Mouse (Mus musculus): Measurements from ENCODE around the gene Nxph3. TPM values are rescaled to one million over a fixed set of nuclear protein-coding genes. Genes with fewer than 3 reads are reported as not detected.

The Nxph3 gene
- total and polyA plus RNA-seq, 3 experiments: 0.17 TPM; not detected in 2

DNA sequence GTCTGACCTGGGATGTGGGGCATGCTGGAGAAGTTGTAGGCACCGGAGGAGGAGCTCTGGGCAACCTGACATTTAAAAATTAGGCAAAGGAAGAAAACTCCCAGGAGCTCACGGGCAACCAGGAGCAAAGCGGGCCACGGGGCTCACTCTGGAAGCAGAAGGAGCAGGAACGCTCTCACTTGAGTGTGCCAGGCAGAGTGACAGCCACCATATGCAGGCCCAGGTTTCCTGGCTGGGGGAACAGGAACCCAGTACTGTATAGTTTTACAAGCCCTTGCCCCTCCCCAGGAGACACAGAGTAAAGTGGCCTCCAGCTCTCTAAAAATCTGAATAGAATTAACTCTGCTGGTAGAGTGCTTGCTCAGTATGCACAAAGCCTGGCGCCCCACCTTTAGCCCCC lies 2.8 kb upstream of the Nxph3 start:
- in situ Hi-C loops (cut with MboI; ENCODE audit: low pct_ligation_motif_present, low pct_unique_long_range_greater_than_20kb, low sequenced_read_pairs) (loop anchor here (5.0 kb wide), 1 partner anchor 120 kb away; no protein-coding TSS in a partner anchor), dilution Hi-C loops (cut with MboI; ENCODE audit: extremely low pct_ligation_motif_present, extremely low pct_unique_long_range_greater_than_20kb, low sequenced_read_pairs) (no loop called here)
- Histone ChIP-seq H3K4me1 (ENCODE audit: control insufficient read depth in 1 of 2, insufficient read depth in 2 of 2) (peaks cover 14 to 31% of the 10 kb centered on the region in 2 experiments), H3K27ac (ENCODE audit: insufficient read depth, low read depth) (no peak overlapping the region), H3K36me3 (replicated peaks in 1 of 2; ENCODE audit: control insufficient read depth in 1 of 2, insufficient read depth in 1 of 2, low read length in 1 of 2) (no peaks in the 10 kb centered on the region), H3K9ac (ENCODE audit: insufficient read depth, low read depth) (no peak overlapping the region), H3K4me3 (replicated peaks in 1 of 3; ENCODE audit: low read depth in 2 of 3, low read length in 2 of 3, poor library complexity in 1 of 3) (no peak overlapping the region), H3K4me2 (ENCODE audit: insufficient read depth, low read depth, poor library complexity, severe bottlenecking) (no peak overlapping the region), H3K9me3 (replicated peaks; ENCODE audit: low read length) (no peaks in the 10 kb centered on the region), H3K27me3 (replicated peaks) (peaks cover 92% of the 10 kb centered on the region), H3K79me2 (replicated peaks; ENCODE audit: control insufficient read depth, extremely low read depth, insufficient read depth, poor library complexity, severe bottlenecking) (no peaks in the 10 kb centered on the region)
- TF ChIP-seq HCFC1 (IDR thresholded peaks at IDR 0.05; ENCODE audit: low read depth, low read length) (no peak), E2F4 (IDR thresholded peaks at IDR 0.05; ENCODE audit: insufficient replicate concordance, low read depth, low read length) (no peak), POLR2AphosphoS2 (IDR thresholded peaks at IDR 0.05; ENCODE audit: low read depth, low read length) (no peak), TBP (conservative IDR thresholded peaks at IDR 0.05; ENCODE audit: low read depth, low read length) (no peak), MAFK (IDR thresholded peaks at IDR 0.05; ENCODE audit: insufficient replicate concordance, low read length) (no peak), ZC3H11A (IDR thresholded peaks at IDR 0.05; ENCODE audit: low read depth, low read length) (no peak), GABPA (IDR thresholded peaks at IDR 0.05; ENCODE audit: insufficient replicate concordance, low read depth, low read length) (no peak), CTCF (conservative IDR thresholded peaks at IDR 0.05 in 1 of 2, IDR thresholded peaks at IDR 0.05 in 1 of 2; ENCODE audit: low read depth in 2 of 2, low read length in 2 of 2) (no peak), ELF1 (IDR thresholded peaks at IDR 0.05; ENCODE audit: low read depth, low read length) (no peak), ZMIZ1 (IDR thresholded peaks at IDR 0.05; ENCODE audit: low read depth, low read length) (no peak)
- no peak for DNase-seq (ENCODE audit: extremely low read depth)

DNA sequence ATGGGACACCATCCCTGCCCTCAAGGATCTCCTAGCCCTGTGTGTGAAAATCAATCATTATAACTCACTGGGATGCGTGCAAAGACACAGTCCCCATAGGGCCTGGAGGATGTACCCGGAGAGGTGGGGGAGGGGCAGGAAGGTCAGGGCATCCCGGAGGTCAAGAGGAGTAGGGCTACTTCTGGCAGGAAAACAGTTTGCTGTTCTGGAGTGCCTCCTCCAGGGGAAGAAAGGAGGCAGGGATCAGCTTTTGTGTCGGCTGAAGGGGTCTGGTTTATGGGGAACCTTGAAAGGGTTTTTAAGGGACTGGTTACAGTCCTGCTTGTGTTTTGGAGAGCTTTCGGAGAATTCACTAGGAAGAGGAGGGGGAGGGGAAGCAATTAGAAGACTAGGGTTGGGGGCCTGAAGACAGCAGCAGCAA lies 2.1 kb upstream of the Nxph3 start:
- in situ Hi-C loops (cut with MboI; ENCODE audit: low pct_ligation_motif_present, low pct_unique_long_range_greater_than_20kb, low sequenced_read_pairs) (loop anchor here (5.0 kb wide), 1 partner anchor 119 kb away; no protein-coding TSS in a partner anchor), dilution Hi-C loops (cut with MboI; ENCODE audit: extremely low pct_ligation_motif_present, extremely low pct_unique_long_range_greater_than_20kb, low sequenced_read_pairs) (no loop called here)
- H3K4me1 ChIP-seq (ENCODE audit: control insufficient read depth in 1 of 2, insufficient read depth in 2 of 2): peaks cover 14 to 30% of the 10 kb centered on the region in 2 experiments
- H3K9ac ChIP-seq (ENCODE audit: insufficient read depth, low read depth): no peak overlapping the region
- TF ChIP-seq MXI1 (IDR thresholded peaks at IDR 0.05; ENCODE audit: low read depth, low read length) (no peak), CHD2 (IDR thresholded peaks at IDR 0.05; ENCODE audit: low read length) (0 out of 2 replicates have a peak, but pooled peaks have one; percentile 9), TBP (conservative IDR thresholded peaks at IDR 0.05; ENCODE audit: low read depth, low read length) (no peak)
- H3K4me2 ChIP-seq (ENCODE audit: insufficient read depth, low read depth, poor library complexity, severe bottlenecking): no peak overlapping the region
- DNase-seq (ENCODE audit: extremely low read depth): no peak
- H3K4me3 ChIP-seq (replicated peaks in 1 of 3; ENCODE audit: low read depth in 2 of 3, low read length in 2 of 3, poor library complexity in 1 of 3): no peak overlapping the region
- H3K27me3 ChIP-seq (replicated peaks): peaks cover 93% of the 10 kb centered on the region
- no peaks in the 10 kb centered on the region for H3K36me3 ChIP-seq (replicated peaks in 1 of 2; ENCODE audit: control insufficient read depth in 1 of 2, insufficient read depth in 1 of 2, low read length in 1 of 2)
- no peak overlapping the region for H3K27ac ChIP-seq (ENCODE audit: insufficient read depth, low read depth)
- no peaks in the 10 kb centered on the region for H3K9me3 ChIP-seq (replicated peaks; ENCODE audit: low read length)
- no peaks in the 10 kb centered on the region for H3K79me2 ChIP-seq (replicated peaks; ENCODE audit: control insufficient read depth, extremely low read depth, insufficient read depth, poor library complexity, severe bottlenecking)

Data from CH12.LX (cell line).